Mouse (Mus musculus): Measurements from ENCODE around the gene Pak4. TPM values are rescaled to one million over a fixed set of nuclear protein-coding genes. Genes with fewer than 3 reads are reported as not detected.
"Not testable (repeated sequence)": the region's sequence is repeated elsewhere in the genome, so short reads cannot be mapped to it uniquely, and the experiment has no call there.

Pak4 gene
- total RNA-seq, 4 experiments from 2014 or later = 8.4 to 9.0 (median 8.5) TPM

DNA sequence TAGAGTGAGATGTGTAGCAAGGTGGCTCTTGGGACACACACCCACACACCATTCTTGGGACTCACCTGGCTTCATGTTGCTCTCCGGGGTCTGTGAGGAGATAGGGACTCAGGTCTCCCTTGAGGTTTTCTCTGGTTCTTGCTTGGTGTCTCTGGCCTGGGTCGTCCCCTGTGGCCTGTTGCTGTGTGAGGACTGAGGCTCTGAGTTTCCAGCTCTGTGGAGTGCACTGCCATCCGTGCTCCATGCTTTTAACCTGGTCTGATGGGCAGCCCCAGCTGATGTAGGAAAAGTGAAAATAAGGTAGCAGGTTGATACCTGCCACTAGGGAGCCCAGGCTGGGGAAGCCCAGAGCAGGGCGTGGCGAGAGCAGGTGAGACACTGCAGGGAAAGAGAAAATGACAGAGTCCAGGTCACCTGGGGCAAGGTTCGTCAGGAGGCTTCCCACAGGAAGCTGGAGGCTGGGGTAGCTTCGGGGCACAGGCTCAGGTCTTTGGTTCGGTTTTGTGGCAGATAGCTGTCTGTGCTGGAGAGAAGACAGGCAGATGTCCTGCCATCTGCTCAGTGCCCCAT lies 87.5 kb downstream of the Pak4 start, which contains the start of gene Ifnl2:
Ifnl2 (minus strand) TSS at position 51 of the 570 bp plus-strand sequence.
- not testable (repeated sequence) for DNase-seq (ENCODE audit: low spot score in 2 of 2)

DNA sequence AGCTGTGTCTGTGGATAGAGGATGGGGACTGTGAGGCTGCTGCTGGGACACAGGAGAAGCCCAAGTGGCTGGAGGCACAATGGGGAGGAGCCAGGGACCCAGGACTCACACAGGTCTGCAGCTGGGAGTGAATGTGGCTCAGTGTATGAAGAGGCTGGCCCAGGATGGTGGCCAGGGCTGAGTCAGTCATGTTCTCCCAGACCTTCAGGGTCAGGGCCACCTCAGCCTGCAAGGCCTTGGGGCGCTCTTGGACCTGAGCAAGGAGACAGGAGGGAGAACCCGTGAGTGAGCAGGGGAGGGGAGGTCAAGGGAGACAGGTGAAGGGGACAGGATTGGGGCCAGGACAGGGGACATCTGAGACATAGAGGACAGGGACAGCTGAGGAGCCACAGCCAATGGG lies 88.9 kb downstream of the Pak4 start:
- not testable (repeated sequence) for DNase-seq (ENCODE audit: low spot score in 2 of 2)

Small RNA genes lying within 50 kb of the gene (microRNA-seq; reads per million reads assigned to microRNA genes)
- gene Mir7049 = 0.88 to 2.3 reads per million in 2 experiments

Other genes starting within 250 kb of the Pak4 start
- gene Rps16, start 247.5 kb downstream of the Pak4 start, total RNA-seq (2022) = 100 to 1,000 TPM; 521 to 591 (median 572) TPM
- gene Plekhg2, start 225.6 kb downstream of the Pak4 start, total RNA-seq (2022) = 1 to 10 TPM; 6.2 to 8.4 (median 8.0) TPM
- gene Zfp36, start 217.9 kb downstream of the Pak4 start, total RNA-seq (2022) = 1 to 10 TPM; 2.1 to 6.1 (median 3.6) TPM
- 10 to 100 TPM; 13.2 to 17.4 (median 16.3) TPM for gene Med29, start 205.5 kb downstream of the Pak4 start, total RNA-seq (2022)
- gene Paf1, start 205.2 kb downstream of the Pak4 start, total RNA-seq (2022) = 10 to 100 TPM; 51.1 to 77.7 (median 63.9) TPM
- gene Gmfg, start 160.7 kb downstream of the Pak4 start, total RNA-seq (2022) = 1 to 10 TPM in 2 of 4 experiments, under 1 TPM in 2; 0.38 to 5.7 (median 1.9) TPM
- gene Lrfn1, start 146.2 kb downstream of the Pak4 start, total RNA-seq (2022) = 10 to 100 TPM; 77.6 to 83.2 (median 81.1) TPM
- gene Ifnl2, start 87.7 kb downstream of the Pak4 start, total RNA-seq (2022) = not detected
- gene Ifnl3, start 75.3 kb downstream of the Pak4 start, total RNA-seq (2022) = not detected
- not detected for gene Sycn, start 57.3 kb downstream of the Pak4 start, total RNA-seq (2022)
- gene Nccrp1, start 50.9 kb downstream of the Pak4 start, total RNA-seq (2022) = under 1 TPM in 3 of 4 experiments, not detected in 1; 0.23 to 0.49 (median 0.39) TPM
- 10 to 100 TPM; 58.2 to 70.1 (median 61.7) TPM for gene Samd4b, start within 50 bp of the Pak4 start, total RNA-seq (2022)
- 1 to 10 TPM; 1.5 to 2.8 (median 2.1) TPM for gene Acp7, start 33.1 kb upstream of the Pak4 start, total RNA-seq (2022)
- 10 to 100 TPM; 18.3 to 20.9 (median 20.4) TPM for gene Fbxo27, start 94.7 kb upstream of the Pak4 start, total RNA-seq (2022)
- gene Fbxo17, start 118.6 kb upstream of the Pak4 start, total RNA-seq (2022) = 1 to 10 TPM; 1.8 to 4.3 (median 2.8) TPM
- gene Mrps12, start 143.6 kb upstream of the Pak4 start, total RNA-seq (2022) = 10 to 100 TPM; 54.2 to 65.8 (median 60.4) TPM
- 10 to 100 TPM; 11.5 to 15.7 (median 13.9) TPM for gene Sars2, start 143.8 kb upstream of the Pak4 start, total RNA-seq (2022)
- 1 to 10 TPM; 1.7 to 2.8 (median 2.4) TPM for gene Ccer2, start 158.0 kb upstream of the Pak4 start, total RNA-seq (2022)
- gene Sirt2, start 168.6 kb upstream of the Pak4 start, total RNA-seq (2022) = 100 to 1,000 TPM; 132 to 145 (median 141) TPM
- 10 to 100 TPM; 32.2 to 34.7 (median 33.3) TPM for gene Nfkbib, start 169.3 kb upstream of the Pak4 start, total RNA-seq (2022)
- gene Rinl, start 190.8 kb upstream of the Pak4 start, total RNA-seq (2022) = 1 to 10 TPM; 2.0 to 4.9 (median 4.1) TPM
- gene Hnrnpl, start 210.4 kb upstream of the Pak4 start, total RNA-seq (2022) = 100 to 1,000 TPM; 433 to 466 (median 453) TPM
- 10 to 100 TPM; 57.9 to 68.0 (median 62.2) TPM for gene Ech1, start 227.0 kb upstream of the Pak4 start, total RNA-seq (2022)
- gene Lgals4, start 235.7 kb upstream of the Pak4 start, total RNA-seq (2022) = 1 to 10 TPM; 1.4 to 3.4 (median 3.0) TPM